Mouse (Mus musculus): ENCODE results near the gene Apoa4.

Apoa4 gene

GRCm38 (mm10) chr9:46282631-46283436 is 42.3 kb downstream of the Apoa4 start, which contains the start of gene Bud13:
Bud13 (plus strand) TSS chr9:46283008.
- peak; percentile 93 for DNase-seq
